24 mouse cellular contexts compared by ENCODE assay signal in genomic region chr9:76505650-76506049, GRCm38 (mm10).
DNase-seq lines count a peak whose midpoint lies in the region; ATAC-seq lines count a peak whose summit lies in the region.
"Had no signal": no experiment of that assay in that cellular context is flagged by ENCODE, and none has a peak within 500 bp of the region (broad histone marks: within the 10 kb centered on the region; RNA-seq: fewer than 3 reads in every experiment).

No protein-coding gene starts in this region.

- H3K9me3 ChIP-seq in kidney, embryonic 16.5 days (ENCODE audit: low read length), result no peaks in the 10 kb centered on the region
- H3K9me3 ChIP-seq: embryonic facial prominence, embryonic 13.5 days; embryonic facial prominence, embryonic 15.5 days; forebrain, embryonic 10.5 days; forebrain, embryonic 12.5 days; G1E had no signal

- H3K4me3 ChIP-seq in kidney, embryonic 16.5 days (ENCODE audit: low read length), result no peak overlapping the region
- H3K4me3 ChIP-seq: embryonic facial prominence, embryonic 13.5 days; embryonic facial prominence, embryonic 15.5 days; erythroblast, embryonic 14.5 days; forebrain, embryonic 10.5 days; forebrain, embryonic 12.5 days had no signal

- no peaks in the 10 kb centered on the region for H3K27me3 ChIP-seq in kidney, embryonic 16.5 days (ENCODE audit: insufficient read depth, low read length)
- H3K27me3 ChIP-seq: embryonic facial prominence, embryonic 13.5 days; embryonic facial prominence, embryonic 15.5 days; forebrain, embryonic 12.5 days had no signal

- no peak overlapping the region for H3K27ac ChIP-seq in kidney, embryonic 16.5 days (ENCODE audit: low read length)
- H3K27ac ChIP-seq: embryonic facial prominence, embryonic 13.5 days; embryonic facial prominence, embryonic 15.5 days; forebrain, embryonic 10.5 days; forebrain, embryonic 12.5 days had no signal

- H3K4me1 ChIP-seq in kidney, embryonic 16.5 days (ENCODE audit: insufficient read depth, low read length), result no peaks in the 10 kb centered on the region
- H3K4me1 ChIP-seq: embryonic facial prominence, embryonic 13.5 days; embryonic facial prominence, embryonic 15.5 days; forebrain, embryonic 12.5 days had no signal

- ATAC-seq in hematopoietic stem cell, adult 5-6 weeks (replicated peaks in 1 of 2; ENCODE audit: insufficient read depth in 1 of 2, low FRiP score in 2 of 2, low TSS enrichment in 1 of 2, low read depth in 1 of 2, poor library complexity in 2 of 2, severe bottlenecking in 2 of 2), result peak; percentile 76 to 90
- ATAC-seq in kidney, embryonic 16.5 days (ENCODE audit: low FRiP score, low TSS enrichment), result no peak
- ATAC-seq: forebrain, embryonic 14.5 days; forebrain, embryonic 16.5 days had no signal

- peak; percentile 3 for DNase-seq in 416B (ENCODE audit: low read depth)
- DNase-seq in A20 (ENCODE audit: low read depth, low spot score), result peak; percentile 4
- peak; percentile 18 for DNase-seq in MEL-GATA-1-ER (ENCODE audit: extremely low read depth, low read depth)
- no peak for DNase-seq in frontal cortex, postnatal 25 days (ENCODE audit: low spot score in 2 of 2)
- DNase-seq in right cerebral cortex, postnatal 25 days, result no peak
- DNase-seq: adrenal gland, adult 2 months; adrenal gland, postnatal 10 days; adrenal gland, postnatal 25 days; cerebellum, adult 11 months; cerebellum, adult 18-20 months; cerebellum, adult 8-10 months; cerebellum, adult 9-11 months; cerebellum, postnatal 14 days; cerebellum, postnatal 36 days had no signal

- H3K4me2 ChIP-seq in kidney, embryonic 16.5 days (replicated peaks; ENCODE audit: low read depth, low read length), result no peak overlapping the region
- H3K4me2 ChIP-seq: embryonic facial prominence, embryonic 13.5 days; embryonic facial prominence, embryonic 15.5 days; forebrain, embryonic 12.5 days had no signal

- no peaks in the 10 kb centered on the region for H3K36me3 ChIP-seq in kidney, embryonic 16.5 days (ENCODE audit: insufficient read depth, low read length)
- H3K36me3 ChIP-seq: embryonic facial prominence, embryonic 13.5 days; embryonic facial prominence, embryonic 15.5 days; forebrain, embryonic 10.5 days; forebrain, embryonic 12.5 days; G1E had no signal

- no peak overlapping the region for H3K9ac ChIP-seq in kidney, embryonic 16.5 days (replicated peaks; ENCODE audit: low read length)
- H3K9ac ChIP-seq: embryonic facial prominence, embryonic 13.5 days; embryonic facial prominence, embryonic 15.5 days; forebrain, embryonic 12.5 days had no signal

Comparison
In these comparisons a context has a peak if more than half of its experiments do, and no peak if none do; other contexts are left out.
1. DNase-seq: peak in 416B (single experiment), A20 (single experiment) and MEL-GATA-1-ER (single experiment); none in frontal cortex, postnatal 25 days (0 of 2) and right cerebral cortex, postnatal 25 days (single experiment).